Mouse (Mus musculus): Measurements from ENCODE around the gene Taf3. TPM values are rescaled to one million over a fixed set of nuclear protein-coding genes. Genes with fewer than 3 reads are reported as not detected.

Gene Taf3
- polyA plus RNA-seq, 1 experiment from 2014 or later: 13.3 TPM

- peaks cover 8% of the 10 kb centered on the region; the same call in 1 of the 2 replicates for H3K4me1 ChIP-seq (replicated peaks; ENCODE audit: control insufficient read depth, insufficient read depth, low read length)
- WGBS: 2% methylated on average over 13 of the region's 13 CpGs
- H3K36me3 ChIP-seq (ENCODE audit: control insufficient read depth, insufficient read depth, low read length): no peaks in the 10 kb centered on the region
- peaks cover 100% of the 10 kb centered on the region for H3K27me3 ChIP-seq (replicated peaks; ENCODE audit: control insufficient read depth, insufficient read depth, low read length)
- peak overlapping the region; percentile 29 for H3K4me3 ChIP-seq (ENCODE audit: low read depth, low read length)
- H3K9ac ChIP-seq (ENCODE audit: low read length): no peak overlapping the region
- H3K4me2 ChIP-seq (ENCODE audit: low read length): peak overlapping the region; percentile 51
- ATAC-seq (replicated peaks; ENCODE audit: low FRiP score, low TSS enrichment, low read depth) (no peak), DNase-seq (ENCODE audit: low spot score) (peak; percentile 77)
- no peak overlapping the region for H3K27ac ChIP-seq (ENCODE audit: low read depth)
- H3K9me3 ChIP-seq (ENCODE audit: control insufficient read depth, low read length): no peaks in the 10 kb centered on the region
Observed at GRCm38 (mm10) chr2:9881611-9882023, 166.8 kb downstream of the Taf3 start.

- Histone ChIP-seq H3K9ac (ENCODE audit: low read length) (0 out of 2 replicates have a peak within 1 kb of the TSS, but pooled peaks have one; percentile 20), H3K27ac (ENCODE audit: low read depth) (no peak within 1 kb of the TSS), H3K36me3 (ENCODE audit: control insufficient read depth, insufficient read depth, low read length) (no peaks in the 10 kb centered on the region), H3K4me3 (ENCODE audit: low read depth, low read length) (peak within 1 kb of the TSS; percentile 29), H3K4me1 (replicated peaks; ENCODE audit: control insufficient read depth, insufficient read depth, low read length) (peaks cover 8% of the 10 kb centered on the region; the same call in 1 of the 2 replicates), H3K4me2 (ENCODE audit: low read length) (peak within 1 kb of the TSS; percentile 51), H3K27me3 (replicated peaks; ENCODE audit: control insufficient read depth, insufficient read depth, low read length) (peaks cover 100% of the 10 kb centered on the region), H3K9me3 (ENCODE audit: control insufficient read depth, low read length) (no peaks in the 10 kb centered on the region)
- no peak for ATAC-seq (replicated peaks; ENCODE audit: low FRiP score, low TSS enrichment, low read depth)
- 0% methylated on average over 31 of the region's 35 CpGs for WGBS
- no peak for DNase-seq (ENCODE audit: low spot score)
Observed at GRCm38 (mm10) chr2:9881051-9881591, 167.3 kb downstream of the Taf3 start, which contains the start of gene 4930412O13Rik. 4930412O13Rik (plus strand) TSS chr2:9881252.

GRCm38 (mm10) chr2:9880271-9880670 lies 168.1 kb downstream of the Taf3 start:
- no peaks in the 10 kb centered on the region for H3K9me3 ChIP-seq (ENCODE audit: control insufficient read depth, low read length)
- no peak overlapping the region for H3K27ac ChIP-seq (ENCODE audit: low read depth)
- no peaks in the 10 kb centered on the region for H3K36me3 ChIP-seq (ENCODE audit: control insufficient read depth, insufficient read depth, low read length)
- DNase-seq (ENCODE audit: low spot score) (no peak), ATAC-seq (replicated peaks; ENCODE audit: low FRiP score, low TSS enrichment, low read depth) (no peak)
- H3K4me1 ChIP-seq (replicated peaks; ENCODE audit: control insufficient read depth, insufficient read depth, low read length): peaks cover 8% of the 10 kb centered on the region; the same call in 1 of the 2 replicates
- H3K4me2 ChIP-seq (ENCODE audit: low read length): no peak overlapping the region
- peaks cover 100% of the 10 kb centered on the region for H3K27me3 ChIP-seq (replicated peaks; ENCODE audit: control insufficient read depth, insufficient read depth, low read length)
- 5% methylated on average over 11 of the region's 11 CpGs for WGBS
- H3K4me3 ChIP-seq (ENCODE audit: low read depth, low read length): no peak overlapping the region
- no peak overlapping the region for H3K9ac ChIP-seq (ENCODE audit: low read length)

- peak; percentile 92 for DNase-seq (ENCODE audit: low spot score)
- H3K4me1 ChIP-seq (replicated peaks; ENCODE audit: control insufficient read depth, insufficient read depth, low read length): peaks cover 8% of the 10 kb centered on the region; the same call in 1 of the 2 replicates
Observed at GRCm38 (mm10) chr2:9879493-9879892, 168.9 kb downstream of the Taf3 start.

GRCm38 (mm10) chr2:9879092-9879491 lies 169.3 kb downstream of the Taf3 start:
- WGBS: under 1% methylated on average over 22 of the region's 22 CpGs
- Histone ChIP-seq H3K4me3 (ENCODE audit: low read depth, low read length) (peak overlapping the region; percentile 47), H3K4me1 (replicated peaks; ENCODE audit: control insufficient read depth, insufficient read depth, low read length) (peaks cover 8% of the 10 kb centered on the region; the same call in 1 of the 2 replicates), H3K27ac (ENCODE audit: low read depth) (no peak overlapping the region), H3K36me3 (ENCODE audit: control insufficient read depth, insufficient read depth, low read length) (no peaks in the 10 kb centered on the region), H3K27me3 (replicated peaks; ENCODE audit: control insufficient read depth, insufficient read depth, low read length) (peaks cover 100% of the 10 kb centered on the region), H3K4me2 (ENCODE audit: low read length) (peak overlapping the region; percentile 94), H3K9ac (ENCODE audit: low read length) (no peak overlapping the region), H3K9me3 (ENCODE audit: control insufficient read depth, low read length) (no peaks in the 10 kb centered on the region)
- DNase-seq (ENCODE audit: low spot score) (no peak), ATAC-seq (replicated peaks; ENCODE audit: low FRiP score, low TSS enrichment, low read depth) (peak; percentile 17; the same call in 1 of the 2 replicates)

More at GRCm38 (mm10) chr2:9879493-9879892, 168.9 kb downstream of the Taf3 start:
- Histone ChIP-seq H3K27ac (ENCODE audit: low read depth) (no peak overlapping the region), H3K9ac (ENCODE audit: low read length) (no peak overlapping the region), H3K4me3 (ENCODE audit: low read depth, low read length) (peak overlapping the region; percentile 47), H3K36me3 (ENCODE audit: control insufficient read depth, insufficient read depth, low read length) (no peaks in the 10 kb centered on the region), H3K4me2 (ENCODE audit: low read length) (peak overlapping the region; percentile 94), H3K9me3 (ENCODE audit: control insufficient read depth, low read length) (no peaks in the 10 kb centered on the region), H3K27me3 (replicated peaks; ENCODE audit: control insufficient read depth, insufficient read depth, low read length) (peaks cover 100% of the 10 kb centered on the region)
- peak; percentile 93 for ATAC-seq (replicated peaks; ENCODE audit: low FRiP score, low TSS enrichment, low read depth)
- under 1% methylated on average over 21 of the region's 21 CpGs for WGBS

GRCm38 (mm10) chr2:9878564-9879081 lies 169.8 kb downstream of the Taf3 start:
- H3K27ac ChIP-seq (ENCODE audit: low read depth): no peak overlapping the region
- peak overlapping the region; percentile 20; the same call in 1 of the 2 replicates for H3K9ac ChIP-seq (ENCODE audit: low read length)
- no peaks in the 10 kb centered on the region for H3K36me3 ChIP-seq (ENCODE audit: control insufficient read depth, insufficient read depth, low read length)
- H3K4me3 ChIP-seq (ENCODE audit: low read depth, low read length): peak overlapping the region; percentile 47
- peaks cover 8% of the 10 kb centered on the region; the same call in 1 of the 2 replicates for H3K4me1 ChIP-seq (replicated peaks; ENCODE audit: control insufficient read depth, insufficient read depth, low read length)
- peak overlapping the region; percentile 94 for H3K4me2 ChIP-seq (ENCODE audit: low read length)
- H3K27me3 ChIP-seq (replicated peaks; ENCODE audit: control insufficient read depth, insufficient read depth, low read length): peaks cover 100% of the 10 kb centered on the region
- WGBS: 1% methylated on average over 31 of the region's 33 CpGs
- H3K9me3 ChIP-seq (ENCODE audit: control insufficient read depth, low read length): no peaks in the 10 kb centered on the region
- DNase-seq (ENCODE audit: low spot score) (peak; percentile 74), ATAC-seq (replicated peaks; ENCODE audit: low FRiP score, low TSS enrichment, low read depth) (peak; percentile 21; the same call in 1 of the 2 replicates)

GRCm38 (mm10) chr2:9877966-9878563 lies 170.3 kb downstream of the Taf3 start:
- DNase-seq (ENCODE audit: low spot score) (peak; percentile 68), ATAC-seq (replicated peaks; ENCODE audit: low FRiP score, low TSS enrichment, low read depth) (no peak)
- Histone ChIP-seq H3K27ac (ENCODE audit: low read depth) (no peak overlapping the region), H3K9me3 (ENCODE audit: control insufficient read depth, low read length) (no peaks in the 10 kb centered on the region), H3K4me2 (ENCODE audit: low read length) (peak overlapping the region; percentile 94), H3K4me3 (ENCODE audit: low read depth, low read length) (peak overlapping the region; percentile 47), H3K36me3 (ENCODE audit: control insufficient read depth, insufficient read depth, low read length) (no peaks in the 10 kb centered on the region), H3K4me1 (replicated peaks; ENCODE audit: control insufficient read depth, insufficient read depth, low read length) (peaks cover 8% of the 10 kb centered on the region; the same call in 1 of the 2 replicates), H3K9ac (ENCODE audit: low read length) (no peak overlapping the region), H3K27me3 (replicated peaks; ENCODE audit: control insufficient read depth, insufficient read depth, low read length) (peaks cover 100% of the 10 kb centered on the region)
- WGBS: under 1% methylated on average over 19 of the region's 19 CpGs

- Histone ChIP-seq H3K4me2 (ENCODE audit: low read length) (peak overlapping the region; percentile 94), H3K4me1 (replicated peaks; ENCODE audit: control insufficient read depth, insufficient read depth, low read length) (peaks cover 8% of the 10 kb centered on the region; the same call in 1 of the 2 replicates), H3K36me3 (ENCODE audit: control insufficient read depth, insufficient read depth, low read length) (no peaks in the 10 kb centered on the region), H3K9me3 (ENCODE audit: control insufficient read depth, low read length) (no peaks in the 10 kb centered on the region), H3K27ac (ENCODE audit: low read depth) (no peak overlapping the region), H3K4me3 (ENCODE audit: low read depth, low read length) (peak overlapping the region; percentile 47), H3K9ac (ENCODE audit: low read length) (0 out of 2 replicates have a peak overlapping the region, but pooled peaks have one; percentile 11), H3K27me3 (replicated peaks; ENCODE audit: control insufficient read depth, insufficient read depth, low read length) (peaks cover 100% of the 10 kb centered on the region)
- under 1% methylated on average over 35 of the region's 35 CpGs for WGBS
- ATAC-seq (replicated peaks; ENCODE audit: low FRiP score, low TSS enrichment, low read depth) (no peak), DNase-seq (ENCODE audit: low spot score) (peak; percentile 79)
Observed at GRCm38 (mm10) chr2:9877326-9877690, 171.1 kb downstream of the Taf3 start.
